Mouse (Mus musculus) myocyte (in vitro differentiated cells): ENCODE measurements around the gene Mrps12. TPM values are rescaled to one million over a fixed set of nuclear protein-coding genes. Genes with fewer than 3 reads are reported as not detected.

ENCODE experiments used
- H3K27me3 ChIP-seq: one replicate; pipeline ENCODE4 v1.6.1; 2011; ENCODE audit not compliant: control insufficient read depth, insufficient read depth, insufficient read length
- H3K36me3 ChIP-seq: one replicate; pipeline ENCODE4 v1.6.1; 2011; ENCODE audit not compliant: control insufficient read depth, insufficient read depth
- H3K4me2 ChIP-seq: one replicate; pipeline ENCODE4 v1.6.1; 2011; ENCODE audit warnings: low read depth, control low read depth
- H3K4me3 ChIP-seq: one replicate; pipeline ENCODE4 v1.5.1; 2011; ENCODE audit warnings: mild to moderate bottlenecking, control low read depth, moderate library complexity
- H3K79me2 ChIP-seq: one replicate; pipeline ENCODE4 v1.6.1; 2011; ENCODE audit not compliant: control insufficient read depth, insufficient read depth
- H3ac ChIP-seq: one replicate; pipeline ENCODE4 v1.6.1; 2011; ENCODE audit not compliant: control insufficient read depth, insufficient read length
- CEBPB ChIP-seq: IDR thresholded peaks from 2 replicates; pipeline ENCODE4 v1.6.1; 2011; ENCODE audit warnings: mild to moderate bottlenecking, moderate library complexity; ENCODE audit not compliant: poor library complexity, insufficient read depth, severe bottlenecking
- E2F4 ChIP-seq: IDR thresholded peaks from one replicate; pipeline ENCODE4 v1.6.1; 2011; ENCODE audit warnings: mild to moderate bottlenecking, control low read depth, moderate library complexity; ENCODE audit not compliant: insufficient read depth
- MAX ChIP-seq: IDR thresholded peaks from one replicate; pipeline ENCODE4 v1.6.1; 2011; ENCODE audit warnings: low read depth, mild to moderate bottlenecking, control low read depth
- MYOD1 ChIP-seq, 3 experiments: IDR thresholded peaks; one replicate each; pipeline ENCODE4 v1.6.1; 2011; ENCODE audit warnings: control low read depth in 2 of 3, low read depth in 2 of 3, mild to moderate bottlenecking in 2 of 3, moderate library complexity in 1 of 3; ENCODE audit not compliant: insufficient read length in 2 of 3, control insufficient read depth in 1 of 3
- MYOG ChIP-seq, 3 experiments: IDR thresholded peaks; one replicate each; pipeline ENCODE4 v1.6.1; 2011; ENCODE audit warnings: control low read depth in 2 of 3, low read depth in 2 of 3, mild to moderate bottlenecking in 2 of 3; ENCODE audit not compliant: insufficient read length in 2 of 3, control insufficient read depth in 1 of 3, insufficient read depth in 1 of 3
- POLR2A ChIP-seq: IDR thresholded peaks from one replicate; pipeline ENCODE4 v1.6.1; 2011; ENCODE audit warnings: low read depth, mild to moderate bottlenecking, control low read depth, moderate library complexity; ENCODE audit not compliant: insufficient read length
- POLR2AphosphoS2 ChIP-seq: IDR thresholded peaks from one replicate; pipeline ENCODE4 v1.6.1; 2011; ENCODE audit warnings: low read depth, control low read depth; ENCODE audit not compliant: insufficient read length
- REST ChIP-seq: IDR thresholded peaks from one replicate; pipeline ENCODE4 v1.6.1; 2011; ENCODE audit warnings: mild to moderate bottlenecking, control low read depth, moderate library complexity; ENCODE audit not compliant: insufficient read depth, insufficient read length
- SRF ChIP-seq: IDR thresholded peaks from one replicate; pipeline ENCODE4 v1.6.1; 2011; ENCODE audit warnings: low read depth; ENCODE audit not compliant: control insufficient read depth, insufficient read length
- TCF12 ChIP-seq: IDR thresholded peaks from one replicate; pipeline ENCODE4 v1.6.1; 2011; ENCODE audit warnings: mild to moderate bottlenecking, control low read depth; ENCODE audit not compliant: poor library complexity, insufficient read depth, severe bottlenecking
- TCF3 ChIP-seq: IDR thresholded peaks from one replicate; pipeline ENCODE4 v1.6.1; 2011; ENCODE audit warnings: low read depth, control low read depth; ENCODE audit not compliant: insufficient read length
- USF1 ChIP-seq: IDR thresholded peaks from one replicate; pipeline ENCODE4 v1.6.1; 2011; ENCODE audit warnings: low read depth, mild to moderate bottlenecking, control low read depth, moderate library complexity
- polyA plus RNA-seq: library from polyadenylated mRNA; unstranded; fragments of >200 nt; fragmentation: generic; extraction: Trizol; gene quantifications from one replicate; pipeline ENCODE4 v1.2.1, GENCODE M21; 2012; ENCODE audit warnings: missing spikeins

The Mrps12 gene
- polyA plus RNA-seq, 1 experiment = 132 TPM

GRCm38 (mm10) chr7:28733211-28733610, 8.4 kb downstream of the Mrps12 start:
- peaks cover 13% of the 10 kb centered on the region for H3K36me3 ChIP-seq
- no peaks in the 10 kb centered on the region for H3K79me2 ChIP-seq
- no peak overlapping the region for H3K4me3 ChIP-seq
- H3K27me3 ChIP-seq = no peaks in the 10 kb centered on the region
- H3K4me2 ChIP-seq = no peak overlapping the region
- H3ac ChIP-seq = no peak overlapping the region
- TF ChIP-seq MYOG (IDR thresholded peaks at IDR 0.05; ENCODE audit: control insufficient read depth in 1 of 3, insufficient read depth in 1 of 3, insufficient read length in 2 of 3, low read depth in 2 of 3) = no peak
- TF ChIP-seq MAX = no peak
- TF ChIP-seq POLR2AphosphoS2 = no peak
- no peak for TF ChIP-seq CEBPB
- TF ChIP-seq POLR2A = no peak

DNA sequence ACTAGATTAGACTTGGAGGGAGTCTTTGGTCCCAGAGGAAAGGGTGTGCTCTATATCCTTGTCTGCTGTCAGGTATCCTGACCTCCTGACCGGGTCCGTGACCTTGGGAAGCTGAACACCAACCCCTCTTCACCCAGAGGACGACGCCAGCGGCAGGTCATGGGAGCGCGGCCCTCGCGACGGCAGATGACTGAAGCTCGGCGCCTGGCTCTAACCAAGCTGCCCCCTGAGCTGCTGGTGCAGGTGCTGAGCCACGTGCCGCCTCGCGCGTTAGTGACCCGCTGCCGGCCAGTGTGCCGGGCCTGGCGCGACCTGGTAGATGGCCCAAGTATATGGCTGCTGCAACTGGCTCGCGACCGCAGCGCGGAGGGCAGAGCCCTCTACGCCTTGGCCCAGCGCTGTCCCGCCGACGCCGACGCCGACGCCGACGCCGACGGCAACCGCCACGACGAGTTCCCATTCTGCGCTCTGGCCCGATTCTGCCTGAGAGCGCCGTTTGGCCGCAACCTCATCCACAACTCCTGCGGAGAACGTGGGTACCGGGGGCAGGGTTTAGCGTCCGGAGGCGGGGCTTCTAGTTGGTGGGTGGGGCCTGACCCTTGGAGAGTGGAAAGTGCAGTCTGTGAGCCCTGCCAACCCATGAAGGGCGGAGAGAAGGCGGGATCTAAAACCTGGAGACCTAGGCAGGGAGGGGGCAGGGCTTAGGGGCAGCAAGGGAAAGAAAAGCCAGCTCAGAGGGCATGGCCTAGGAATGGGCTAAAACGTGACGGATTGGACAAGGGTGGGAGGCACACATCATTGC, 9.1 kb downstream of the Mrps12 start:
- Histone ChIP-seq H3K4me3 (no peak overlapping the region), H3K4me2 (no peak overlapping the region), H3K36me3 (peaks cover 9% of the 10 kb centered on the region), H3K27me3 (no peaks in the 10 kb centered on the region), H3ac (no peak overlapping the region), H3K79me2 (no peaks in the 10 kb centered on the region)
- TF ChIP-seq USF1 (no peak), MAX (no peak), POLR2AphosphoS2 (no peak), MYOD1 (IDR thresholded peaks at IDR 0.05; ENCODE audit: control insufficient read depth in 1 of 3, insufficient read length in 2 of 3, low read depth in 2 of 3) (no peak), POLR2A (no peak), TCF12 (no peak), E2F4 (no peak), MYOG (IDR thresholded peaks at IDR 0.05; ENCODE audit: control insufficient read depth in 1 of 3, insufficient read depth in 1 of 3, insufficient read length in 2 of 3, low read depth in 2 of 3) (no peak), REST (no peak), SRF (no peak), TCF3 (no peak), CEBPB (no peak)

DNA sequence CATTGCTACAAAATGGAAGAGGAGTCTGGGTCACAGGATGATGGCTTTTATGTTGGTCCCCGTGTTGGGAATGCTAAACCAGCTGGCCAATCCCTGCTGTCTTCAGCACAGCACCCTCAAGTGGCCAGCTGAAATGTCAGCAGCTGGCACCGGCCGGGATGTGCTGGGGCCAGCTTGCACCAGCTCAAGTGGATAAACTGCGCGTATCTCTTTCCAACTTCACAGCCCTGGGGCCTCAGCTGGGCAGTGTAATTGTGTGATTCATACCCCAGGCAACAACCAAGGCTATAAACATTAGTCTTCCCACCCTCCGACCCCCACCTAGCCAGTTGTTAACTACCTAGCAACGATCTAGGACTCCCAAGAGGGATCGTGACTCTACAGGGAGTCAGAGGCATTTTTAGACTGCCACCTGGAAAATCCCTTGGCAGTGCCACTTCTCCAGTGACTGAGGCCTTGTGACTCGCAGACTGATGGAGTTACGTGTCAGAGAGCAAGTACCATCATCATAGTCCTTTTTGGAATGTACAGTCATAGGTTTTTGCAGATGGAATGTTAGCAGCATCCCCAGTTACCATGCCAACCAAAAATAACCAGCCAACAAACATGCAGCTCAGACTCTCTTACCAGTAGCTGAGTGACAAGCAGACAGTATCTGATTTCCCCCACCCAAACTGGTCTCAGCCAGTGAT, 13.8 kb downstream of the Mrps12 start:
- no peak for TF ChIP-seq MAX
- no peak for TF ChIP-seq POLR2A
- TF ChIP-seq MYOD1 (IDR thresholded peaks at IDR 0.05; ENCODE audit: control insufficient read depth in 1 of 3, insufficient read length in 2 of 3, low read depth in 2 of 3) = peak in 1 of 3 experiments; percentile 3
- no peak for TF ChIP-seq TCF12
- TF ChIP-seq POLR2AphosphoS2 = no peak
- no peak for TF ChIP-seq TCF3
- TF ChIP-seq MYOG (IDR thresholded peaks at IDR 0.05; ENCODE audit: control insufficient read depth in 1 of 3, insufficient read depth in 1 of 3, insufficient read length in 2 of 3, low read depth in 2 of 3) = peak in 1 of 3 experiments; percentile 26
- no peak for TF ChIP-seq E2F4
- no peak for TF ChIP-seq CEBPB
- no peak for TF ChIP-seq USF1
- no peak for TF ChIP-seq SRF
- TF ChIP-seq REST = no peak
- Histone ChIP-seq H3K4me3 (no peak overlapping the region), H3ac (no peak overlapping the region), H3K79me2 (no peaks in the 10 kb centered on the region), H3K4me2 (no peak overlapping the region), H3K27me3 (no peaks in the 10 kb centered on the region), H3K36me3 (peaks cover 26% of the 10 kb centered on the region)

GRCm38 (mm10) chr7:28726600-28726999, 15.0 kb downstream of the Mrps12 start:
- no peak overlapping the region for H3K4me3 ChIP-seq
- no peak overlapping the region for H3ac ChIP-seq
- no peaks in the 10 kb centered on the region for H3K79me2 ChIP-seq
- peaks cover 26% of the 10 kb centered on the region for H3K36me3 ChIP-seq
- H3K27me3 ChIP-seq = no peaks in the 10 kb centered on the region
- H3K4me2 ChIP-seq = no peak overlapping the region
- TF ChIP-seq POLR2A (no peak), TCF12 (no peak), USF1 (no peak)

DNA sequence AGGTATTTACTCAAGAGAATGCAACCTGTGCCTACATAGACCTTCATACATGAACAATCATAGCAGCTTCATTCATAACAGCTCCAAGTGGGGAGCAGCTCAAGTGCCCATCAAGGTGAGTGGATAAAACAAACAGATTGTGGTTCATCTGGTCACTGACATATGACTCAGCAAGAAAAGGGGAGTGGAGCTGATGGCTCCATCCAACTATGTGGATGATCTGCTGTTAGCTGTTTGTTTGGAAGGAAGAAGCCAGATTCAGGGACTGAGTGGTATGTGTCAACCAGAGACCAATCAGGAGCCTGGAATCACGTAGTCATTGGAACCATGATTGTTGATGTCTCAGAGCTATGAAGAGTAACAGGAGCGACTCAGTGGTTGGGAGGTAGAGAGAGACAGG, 17.0 kb downstream of the Mrps12 start:
- TF ChIP-seq E2F4 (no peak), CEBPB (no peak), REST (no peak)
- Histone ChIP-seq H3K79me2 (no peaks in the 10 kb centered on the region), H3K36me3 (peaks cover 26% of the 10 kb centered on the region), H3K4me2 (no peak overlapping the region), H3K4me3 (no peak overlapping the region), H3K27me3 (no peaks in the 10 kb centered on the region), H3ac (no peak overlapping the region)
